Mouse (Mus musculus) pancreas, adult 10 weeks (tissue): ENCODE measurements around the gene Lhfpl5. TPM values are rescaled to one million over a fixed set of nuclear protein-coding genes. Genes with fewer than 3 reads are reported as not detected.

Experiments used
- polyA plus RNA-seq: library from polyadenylated mRNA; stranded (reverse); fragments of 350-450 nt; fragmentation: Illumina TruSeq; extraction: RNeasy Lipid Tissue Mini Kit (QIAGEN cat#74804); gene quantifications from one replicate; pipeline ENCODE4 v1.2.3, GENCODE M21; 2015; ENCODE audit warnings: low read depth, low replicate concordance; ENCODE audit not compliant: insufficient read depth

Lhfpl5 gene
- polyA plus RNA-seq: not detected

GRCm38 (mm10) chr17:28575244-28576125 is at the start of gene Lhfpl5:
Gene Lhfpl5 (plus strand): TSS chr17:28575641.

GRCm38 (mm10) chr17:28530506-28530905 is 44.9 kb upstream of the Lhfpl5 start, which contains the start of gene Armc12:
Gene Armc12 (plus strand): TSS chr17:28530806.

GRCm38 (mm10) chr17:28549111-28549510 is 26.3 kb upstream of the Lhfpl5 start, which contains the start of gene Clpsl2:
Gene Clpsl2 (plus strand): TSS chr17:28549411.

GRCm38 (mm10) chr17:28560598-28560997 is 14.8 kb upstream of the Lhfpl5 start, which contains the start of gene Clps:
Gene Clps (minus strand): TSS chr17:28560766.

GRCm38 (mm10) chr17:28622300-28622759 is 46.9 kb downstream of the Lhfpl5 start, which contains the start of gene Srpk1:
Gene Srpk1 (minus strand): TSS chr17:28622709.

Other genes with a start within 250 kb of the Lhfpl5 start
- gene Rpl10a, start 247.2 kb upstream of the Lhfpl5 start, polyA plus RNA-seq: 539 TPM
- gene Tead3, start 224.8 kb upstream of the Lhfpl5 start, polyA plus RNA-seq: 5.6 TPM
- gene Tulp1, start 210.4 kb upstream of the Lhfpl5 start, polyA plus RNA-seq: not detected
- gene Fkbp5, start 58.1 kb upstream of the Lhfpl5 start, polyA plus RNA-seq: 9.3 TPM
- not detected for gene Armc12, start 44.8 kb upstream of the Lhfpl5 start, polyA plus RNA-seq
- gene Clpsl2, start 26.2 kb upstream of the Lhfpl5 start, polyA plus RNA-seq: not detected
- 44,031 TPM for gene Clps, start 14.9 kb upstream of the Lhfpl5 start, polyA plus RNA-seq
- gene Srpk1, start 47.1 kb downstream of the Lhfpl5 start, polyA plus RNA-seq: 28.9 TPM
- not detected for gene Slc26a8, start 114.6 kb downstream of the Lhfpl5 start, polyA plus RNA-seq
- gene Mapk14, start 115.7 kb downstream of the Lhfpl5 start, polyA plus RNA-seq: 17.4 TPM
- not detected for gene AC170998.1, start 150.4 kb downstream of the Lhfpl5 start, polyA plus RNA-seq
- gene Mapk13, start 193.7 kb downstream of the Lhfpl5 start, polyA plus RNA-seq: 5.8 TPM
- 15.3 TPM for gene Brpf3, start 225.4 kb downstream of the Lhfpl5 start, polyA plus RNA-seq